Mouse (Mus musculus) hindbrain, embryonic 11.5 days (tissue): ENCODE results near the gene Samd4. TPM values are rescaled to one million over a fixed set of nuclear protein-coding genes. Genes with fewer than 3 reads are reported as not detected.

Experiments used
- ATAC-seq: fragments of 200-750 bp; cut with Nextera tagmentation; 2 replicates; pipeline ENCODE4 v1.8.0; 2017; ENCODE audit warnings: mild to moderate bottlenecking, moderate TSS enrichment, moderate library complexity; ENCODE audit not compliant: low FRiP score
- DNase-seq: peaks from one replicate; pipeline ENCODE4 v3.0.0-alpha.2; 2015; ENCODE audit warnings: low spot score
- H3K27ac ChIP-seq: fragments of 300-500 bp; sonication (generic); 2 replicates; pipeline ENCODE4 v1.5.1; 2014; ENCODE audit warnings: mild to moderate bottlenecking, low read depth, low read length
- H3K27me3 ChIP-seq: fragments of 300-500 bp; sonication (generic); 2 replicates; pipeline ENCODE4 v1.6.1; 2014; ENCODE audit warnings: mild to moderate bottlenecking, low read length, moderate library complexity, mixed read lengths; ENCODE audit not compliant: control insufficient read depth, insufficient read depth
- H3K36me3 ChIP-seq: fragments of 300-500 bp; sonication (generic); 2 replicates; pipeline ENCODE4 v1.6.1; 2014; ENCODE audit warnings: mild to moderate bottlenecking, low read length, moderate library complexity, mixed read lengths; ENCODE audit not compliant: control insufficient read depth, insufficient read depth
- H3K4me1 ChIP-seq: fragments of 300-500 bp; sonication (generic); replicated peaks from 2 replicates; pipeline ENCODE4 v1.6.1; 2014; ENCODE audit warnings: low read length, mixed read lengths; ENCODE audit not compliant: control insufficient read depth, insufficient read depth
- H3K4me2 ChIP-seq: fragments of 300-500 bp; sonication (generic); replicated peaks from 2 replicates; pipeline ENCODE4 v1.6.1; 2014; ENCODE audit warnings: mild to moderate bottlenecking, low read depth, low read length
- H3K4me3 ChIP-seq: fragments of 300-500 bp; sonication (generic); 2 replicates; pipeline ENCODE4 v1.5.1; 2014; ENCODE audit warnings: low read depth, low read length
- H3K9ac ChIP-seq: fragments of 300-500 bp; sonication (generic); 2 replicates; pipeline ENCODE4 v1.6.1; 2014; ENCODE audit warnings: low read depth, low read length
- H3K9me3 ChIP-seq: fragments of 300-500 bp; sonication (generic); 2 replicates; pipeline ENCODE4 v1.6.1; 2016; ENCODE audit warnings: low read length; ENCODE audit not compliant: control insufficient read depth
- WGBS: fragments of 180-500 bp; shearing (Covaris S2); extraction: QIAGEN DNeasy Blood & Tissue Kit; methylation state at CpG from one replicate; pipeline ENCODE4 v1.1.7; 2014; 5-methylcytosine and 5-hydroxymethylcytosine counted together
- polyA plus RNA-seq: library from polyadenylated mRNA; unstranded; fragments of >200 nt; fragmentation: Nextera tagmentation; extraction: Ambion mirVana; gene quantifications from 2 replicates; pipeline ENCODE4 v1.2.1, GENCODE M21; 2014

Samd4 gene
- polyA plus RNA-seq, 1 experiment from 2014 or later, result 4.7 TPM

GRCm38 (mm10) chr14:47015618-47016017 lies 133.0 kb downstream of the Samd4 start:
- H3K27me3 ChIP-seq, result no peaks in the 10 kb centered on the region
- H3K9ac ChIP-seq, result no peak overlapping the region
- no peak for ATAC-seq
- H3K27ac ChIP-seq, result no peak overlapping the region
- no peaks in the 10 kb centered on the region for H3K9me3 ChIP-seq
- no peak overlapping the region for H3K4me3 ChIP-seq
- WGBS, result 87% methylated on average over 3 of the region's 3 CpGs
- DNase-seq, result no peak
- no peak overlapping the region for H3K4me2 ChIP-seq
- H3K36me3 ChIP-seq, result no peaks in the 10 kb centered on the region
- H3K4me1 ChIP-seq, result 0 out of 2 replicates have a peak, but pooled peaks cover 4% of the 10 kb centered on the region

DNA sequence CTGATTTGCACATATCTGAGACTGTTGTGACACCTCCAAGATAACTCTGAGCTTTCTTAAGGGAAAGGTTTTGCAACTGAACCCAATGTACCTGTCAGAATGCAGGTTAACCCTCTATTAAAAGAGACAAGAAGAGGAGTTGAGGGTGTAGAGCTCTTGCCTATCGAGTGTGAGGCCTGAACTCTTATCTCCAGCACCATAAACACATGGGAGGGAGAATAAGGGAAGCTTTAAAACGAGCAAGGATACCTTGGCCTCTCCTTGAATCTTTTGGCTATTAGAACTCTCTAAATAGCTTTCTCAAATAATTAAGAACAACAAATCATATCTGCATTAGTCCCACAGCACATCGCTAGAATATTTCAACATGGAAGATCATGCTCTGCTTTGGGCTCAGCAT lies 135.0 kb downstream of the Samd4 start:
- ATAC-seq (no peak), DNase-seq (no peak)
- WGBS, result 90% methylated on average over 3 of the region's 3 CpGs

DNA sequence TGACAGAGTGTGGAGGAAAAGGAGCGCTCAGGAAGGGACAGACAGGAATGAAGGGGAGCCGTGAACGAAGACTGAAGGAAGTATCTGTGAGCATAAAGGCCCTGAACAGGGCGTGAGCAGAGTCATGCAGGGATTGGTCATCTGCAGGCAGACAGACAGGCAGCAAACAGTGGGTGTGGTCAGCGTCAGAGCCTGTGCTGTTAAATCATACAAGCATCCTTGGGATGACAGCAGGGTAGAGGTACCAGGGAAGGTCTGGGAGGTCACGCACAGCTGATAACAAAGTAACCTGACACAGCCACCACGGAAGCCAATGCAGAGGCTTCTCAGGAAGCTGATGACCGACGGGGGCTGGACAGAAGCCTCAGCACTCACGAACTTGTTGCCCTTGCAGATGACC lies 138.2 kb downstream of the Samd4 start:
- no peak for ATAC-seq
- 60% methylated on average over 10 of the region's 10 CpGs for WGBS
- H3K27ac ChIP-seq, result no peak overlapping the region
- H3K9ac ChIP-seq, result no peak overlapping the region
- H3K9me3 ChIP-seq, result no peaks in the 10 kb centered on the region
- DNase-seq, result no peak
- no peak overlapping the region for H3K4me3 ChIP-seq
- H3K4me1 ChIP-seq, result no peaks in the 10 kb centered on the region; the same call in 1 of the 2 replicates
- no peaks in the 10 kb centered on the region for H3K36me3 ChIP-seq
- no peaks in the 10 kb centered on the region for H3K27me3 ChIP-seq
- H3K4me2 ChIP-seq, result no peak overlapping the region

More for the DNA sequence above, 135.0 kb downstream of the Samd4 start:
- no peak overlapping the region for H3K4me3 ChIP-seq
- H3K9ac ChIP-seq, result no peak overlapping the region
- H3K27me3 ChIP-seq, result no peaks in the 10 kb centered on the region
- H3K27ac ChIP-seq, result no peak overlapping the region
- H3K4me1 ChIP-seq, result no peaks in the 10 kb centered on the region; the same call in 1 of the 2 replicates
- no peaks in the 10 kb centered on the region for H3K9me3 ChIP-seq
- H3K36me3 ChIP-seq, result no peaks in the 10 kb centered on the region
- H3K4me2 ChIP-seq, result no peak overlapping the region

DNA sequence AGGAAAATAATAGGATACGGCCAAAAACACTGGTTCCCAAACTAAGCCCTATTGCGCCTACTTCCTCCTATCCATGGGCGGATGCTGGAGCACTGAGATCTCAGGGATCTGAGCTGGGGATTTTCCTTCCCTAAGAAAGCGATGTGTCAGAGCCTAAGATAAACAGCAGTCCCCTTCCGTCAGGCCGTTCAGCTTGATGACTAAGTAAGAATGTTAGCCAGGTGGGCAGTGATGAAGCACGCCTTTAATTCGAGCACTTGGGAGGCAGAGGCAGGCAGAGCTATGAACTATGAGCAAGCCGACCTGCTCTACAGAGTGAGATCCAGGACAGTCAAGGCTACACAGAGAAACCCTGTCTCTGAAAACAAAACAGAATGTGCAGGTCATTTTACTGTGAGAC lies 140.9 kb downstream of the Samd4 start:
- Histone ChIP-seq H3K4me2 (no peak overlapping the region), H3K36me3 (no peaks in the 10 kb centered on the region), H3K9me3 (no peaks in the 10 kb centered on the region), H3K9ac (no peak overlapping the region), H3K4me3 (no peak overlapping the region), H3K27ac (no peak overlapping the region), H3K27me3 (no peaks in the 10 kb centered on the region), H3K4me1 (no peaks in the 10 kb centered on the region; the same call in 1 of the 2 replicates)
- 96% methylated on average over 9 of the region's 9 CpGs for WGBS
- DNase-seq (no peak), ATAC-seq (no peak)

DNA sequence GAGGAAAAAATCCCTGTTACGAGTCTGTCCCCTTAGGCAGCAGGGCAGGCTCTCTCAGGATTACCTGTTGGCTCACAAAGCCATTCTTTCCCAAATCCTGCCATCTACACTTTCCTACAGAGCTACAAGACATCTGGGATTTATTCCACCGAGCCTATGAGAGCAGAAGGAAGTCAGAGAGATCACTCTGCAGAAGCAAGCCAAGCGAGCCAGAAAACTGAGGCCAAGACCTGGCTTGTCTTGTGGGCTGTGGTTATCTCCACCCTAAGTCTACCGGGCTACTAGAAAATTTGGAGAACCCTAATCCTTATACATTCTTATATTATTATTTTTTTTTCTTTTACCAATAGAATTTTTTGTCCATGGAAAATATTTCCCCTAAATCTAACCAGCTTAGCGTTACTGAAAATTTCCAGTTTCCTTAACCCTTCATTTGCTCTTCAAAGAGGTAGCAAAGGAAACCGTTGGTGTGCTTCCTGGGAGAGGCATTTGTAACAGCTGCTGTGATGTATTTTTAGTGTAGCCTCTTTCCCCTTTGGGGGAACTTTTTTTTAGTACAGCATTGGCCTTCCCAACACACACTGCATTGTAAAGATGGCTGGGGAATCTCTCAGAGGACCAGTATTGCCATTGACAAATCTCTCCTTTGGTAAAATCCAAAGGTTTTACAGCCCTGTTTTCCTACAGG lies 144.9 kb downstream of the Samd4 start:
- Histone ChIP-seq H3K4me2 (no peak overlapping the region), H3K27ac (no peak overlapping the region), H3K4me3 (no peak overlapping the region), H3K9ac (no peak overlapping the region), H3K9me3 (no peaks in the 10 kb centered on the region), H3K4me1 (no peaks in the 10 kb centered on the region), H3K36me3 (no peaks in the 10 kb centered on the region), H3K27me3 (no peaks in the 10 kb centered on the region)
- WGBS, result 80% methylated on average over 6 of the region's 6 CpGs
- DNase-seq, result no peak
- no peak for ATAC-seq

GRCm38 (mm10) chr14:47031542-47031941 lies 148.9 kb downstream of the Samd4 start:
- Histone ChIP-seq H3K9ac (no peak overlapping the region), H3K4me3 (no peak overlapping the region), H3K4me1 (no peaks in the 10 kb centered on the region), H3K4me2 (no peak overlapping the region), H3K9me3 (no peaks in the 10 kb centered on the region), H3K36me3 (no peaks in the 10 kb centered on the region), H3K27me3 (no peaks in the 10 kb centered on the region), H3K27ac (no peak overlapping the region)
- ATAC-seq, result no peak
- WGBS, result 70% methylated on average over 2 of the region's 2 CpGs
- no peak for DNase-seq

GRCm38 (mm10) chr14:47032140-47032539 lies 149.5 kb downstream of the Samd4 start:
- H3K4me3 ChIP-seq, result no peak overlapping the region
- H3K4me2 ChIP-seq, result no peak overlapping the region
- ATAC-seq, result no peak
- no peaks in the 10 kb centered on the region for H3K27me3 ChIP-seq
- WGBS, result 37% methylated on average over 4 of the region's 4 CpGs
- no peaks in the 10 kb centered on the region for H3K9me3 ChIP-seq
- DNase-seq, result peak; percentile 10
- no peaks in the 10 kb centered on the region for H3K4me1 ChIP-seq
- H3K27ac ChIP-seq, result no peak overlapping the region
- no peak overlapping the region for H3K9ac ChIP-seq
- H3K36me3 ChIP-seq, result no peaks in the 10 kb centered on the region

DNA sequence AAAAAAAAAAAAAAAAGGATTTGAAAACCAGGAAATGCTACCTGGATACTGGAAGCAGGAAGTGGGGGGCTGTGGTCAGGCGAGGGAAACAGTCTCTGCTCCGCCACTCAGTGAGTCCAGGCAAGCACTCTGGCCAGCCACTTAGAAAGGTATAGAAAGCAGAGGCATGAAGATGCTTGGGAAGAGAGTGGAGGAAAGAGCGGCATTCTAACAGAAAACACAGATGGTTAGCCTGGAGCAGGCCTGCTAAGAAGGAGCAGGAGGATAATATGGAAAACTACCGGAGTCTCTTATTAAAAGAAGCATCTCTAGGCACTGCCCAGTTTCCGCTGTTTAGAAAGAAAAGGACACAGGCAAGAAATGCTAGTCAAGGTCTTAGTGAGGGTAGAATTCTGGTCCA lies 150.8 kb downstream of the Samd4 start:
- Histone ChIP-seq H3K4me2 (no peak overlapping the region), H3K27me3 (no peaks in the 10 kb centered on the region), H3K9me3 (no peaks in the 10 kb centered on the region), H3K4me1 (no peaks in the 10 kb centered on the region), H3K9ac (no peak overlapping the region), H3K4me3 (no peak overlapping the region), H3K36me3 (no peaks in the 10 kb centered on the region), H3K27ac (no peak overlapping the region)
- 90% methylated on average over 5 of the region's 5 CpGs for WGBS
- ATAC-seq, result no peak
- DNase-seq, result no peak

GRCm38 (mm10) chr14:47041699-47042098 lies 159.0 kb downstream of the Samd4 start:
- WGBS, result 83% methylated on average over 3 of the region's 3 CpGs
- no peak for ATAC-seq
- no peak overlapping the region for H3K9ac ChIP-seq
- H3K27ac ChIP-seq, result no peak overlapping the region
- H3K4me3 ChIP-seq, result no peak overlapping the region
- H3K4me1 ChIP-seq, result no peaks in the 10 kb centered on the region
- H3K36me3 ChIP-seq, result no peaks in the 10 kb centered on the region
- no peak for DNase-seq
- H3K4me2 ChIP-seq, result no peak overlapping the region
- H3K9me3 ChIP-seq, result no peaks in the 10 kb centered on the region
- no peaks in the 10 kb centered on the region for H3K27me3 ChIP-seq
